Mouse (Mus musculus): ENCODE measurements at regions not wholly inside any gene's neighbourhood (a gene's known extent, or its start where the extent isn't known, plus 50 kb on each side); places are given as distances from the start of the nearest gene placed in this dataset.

- ATAC-seq: no peak
- no peak overlapping the region for H3K4me2 ChIP-seq (replicated peaks)
- no peak overlapping the region for H3K9ac ChIP-seq
- no peaks in the 10 kb centered on the region for H3K9me3 ChIP-seq
- no peaks in the 10 kb centered on the region for H3K27me3 ChIP-seq (replicated peaks)
- no peaks in the 10 kb centered on the region for H3K4me1 ChIP-seq (replicated peaks)
- 79% methylated on average over 10 of the region's 10 CpGs for WGBS
- H3K4me3 ChIP-seq (replicated peaks): no peak overlapping the region
- H3K36me3 ChIP-seq: no peaks in the 10 kb centered on the region
- H3K27ac ChIP-seq: no peak overlapping the region
These were observed 204.3 kb upstream of the Msx2 start for GRCm38 (mm10) chr13:53677187-53677586.

GRCm38 (mm10) chr13:53670361-53670760, 197.5 kb upstream of the Msx2 start:
- H3K36me3 ChIP-seq: no peaks in the 10 kb centered on the region
- no peak for ATAC-seq
- H3K4me2 ChIP-seq (replicated peaks): no peak overlapping the region
- H3K27me3 ChIP-seq (replicated peaks): no peaks in the 10 kb centered on the region
- H3K27ac ChIP-seq: no peak overlapping the region
- H3K9ac ChIP-seq: no peak overlapping the region
- no peaks in the 10 kb centered on the region for H3K9me3 ChIP-seq
- no peaks in the 10 kb centered on the region for H3K4me1 ChIP-seq (replicated peaks)
- 48% methylated on average over 19 of the region's 19 CpGs for WGBS
- H3K4me3 ChIP-seq (replicated peaks): no peak overlapping the region

DNA sequence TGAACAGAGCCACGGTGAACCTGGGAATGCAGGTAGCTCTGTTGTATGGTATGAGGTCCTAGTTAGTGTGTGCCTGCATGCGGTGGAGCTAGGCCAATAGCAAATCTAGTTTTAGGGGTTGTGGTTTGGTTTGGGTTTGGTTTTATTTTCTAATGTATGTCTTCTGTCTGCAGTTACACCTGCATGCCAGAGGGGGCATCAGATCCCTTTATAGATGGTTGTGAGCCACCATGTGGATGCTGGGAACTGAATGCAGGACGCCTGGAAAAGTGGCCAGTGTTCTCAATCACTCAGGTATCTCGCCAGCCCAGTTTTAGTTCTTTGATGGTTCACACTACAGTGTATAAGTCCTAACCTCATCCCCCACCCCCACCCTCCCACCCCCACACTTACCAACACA, 194.6 kb upstream of the Msx2 start:
- 89% methylated on average over 4 of the region's 4 CpGs for WGBS
- H3K27ac ChIP-seq: no peak overlapping the region
- no peaks in the 10 kb centered on the region for H3K9me3 ChIP-seq
- no peaks in the 10 kb centered on the region for H3K27me3 ChIP-seq (replicated peaks)
- no peak for ATAC-seq
- no peak overlapping the region for H3K4me2 ChIP-seq (replicated peaks)
- no peak overlapping the region for H3K4me3 ChIP-seq (replicated peaks)
- H3K9ac ChIP-seq: no peak overlapping the region
- H3K36me3 ChIP-seq: no peaks in the 10 kb centered on the region
- no peaks in the 10 kb centered on the region for H3K4me1 ChIP-seq (replicated peaks)

DNA sequence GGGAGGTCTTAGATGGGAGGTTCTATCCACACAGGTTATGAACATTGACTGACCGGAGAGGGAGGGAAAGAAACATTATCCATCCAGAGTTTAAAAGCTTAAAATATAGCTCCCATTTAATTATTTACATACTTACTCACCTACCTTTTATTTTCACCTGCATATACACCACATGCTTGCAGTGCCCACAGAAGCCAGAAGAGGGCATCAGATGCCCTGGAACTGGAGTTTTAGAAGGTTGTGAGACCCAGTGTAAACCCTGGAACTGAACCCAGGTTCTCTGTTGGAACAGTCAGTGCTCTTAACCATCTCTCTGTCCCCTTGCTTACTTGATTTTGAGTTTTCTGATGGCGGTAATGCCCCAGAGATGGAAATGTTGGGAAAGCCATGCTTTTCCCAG, 192.7 kb upstream of the Msx2 start:
- no peak overlapping the region for H3K4me2 ChIP-seq (replicated peaks)
- H3K9ac ChIP-seq: no peak overlapping the region
- no peaks in the 10 kb centered on the region for H3K9me3 ChIP-seq
- H3K27ac ChIP-seq: no peak overlapping the region
- no peaks in the 10 kb centered on the region for H3K36me3 ChIP-seq
- H3K4me1 ChIP-seq (replicated peaks): no peaks in the 10 kb centered on the region
- 95% methylated on average over 2 of the region's 2 CpGs for WGBS
- no peak overlapping the region for H3K4me3 ChIP-seq (replicated peaks)
- no peaks in the 10 kb centered on the region for H3K27me3 ChIP-seq (replicated peaks)
- no peak for ATAC-seq

GRCm38 (mm10) chr13:53664631-53665230, 191.9 kb upstream of the Msx2 start:
- no peaks in the 10 kb centered on the region for H3K27me3 ChIP-seq (replicated peaks)
- 90% methylated on average over 7 of the region's 7 CpGs for WGBS
- no peak overlapping the region for H3K4me3 ChIP-seq (replicated peaks)
- no peak overlapping the region for H3K9ac ChIP-seq
- no peaks in the 10 kb centered on the region for H3K9me3 ChIP-seq
- H3K27ac ChIP-seq: no peak overlapping the region
- H3K4me1 ChIP-seq (replicated peaks): no peaks in the 10 kb centered on the region
- no peaks in the 10 kb centered on the region for H3K36me3 ChIP-seq
- no peak for ATAC-seq
- H3K4me2 ChIP-seq (replicated peaks): no peak overlapping the region

- Histone ChIP-seq H3K4me2 (replicated peaks) (no peak overlapping the region), H3K9ac (no peak overlapping the region), H3K27me3 (replicated peaks) (no peaks in the 10 kb centered on the region), H3K36me3 (no peaks in the 10 kb centered on the region), H3K9me3 (no peaks in the 10 kb centered on the region), H3K27ac (no peak overlapping the region), H3K4me1 (replicated peaks) (no peaks in the 10 kb centered on the region), H3K4me3 (replicated peaks) (no peak overlapping the region)
- ATAC-seq: no peak
- whole genome bisulfite sequencing: 27% methylated on average over 4 of the region's 4 CpGs
These were observed 180.0 kb upstream of the Msx2 start for GRCm38 (mm10) chr13:53652826-53653225.

DNA sequence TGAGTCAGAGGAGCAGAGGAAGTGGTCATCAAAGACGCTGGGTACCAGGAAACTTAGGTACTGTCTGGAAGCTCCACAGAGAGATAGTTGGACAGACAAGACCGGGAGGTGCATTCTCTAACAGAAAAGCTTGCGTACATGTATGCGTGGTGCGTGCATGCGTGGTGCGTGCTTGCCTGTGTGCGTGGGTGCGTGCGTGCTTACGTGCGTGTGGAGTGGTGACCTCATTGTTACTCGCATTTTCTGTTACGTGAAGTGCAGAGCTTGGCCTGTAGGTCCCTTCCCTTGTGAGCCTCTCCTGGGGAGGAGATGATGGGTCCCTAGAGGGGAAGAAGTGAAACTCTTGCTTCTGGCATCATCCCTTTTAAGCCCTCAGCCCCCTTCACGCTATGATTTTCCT, 175.5 kb upstream of the Msx2 start:
- no peaks in the 10 kb centered on the region for H3K4me1 ChIP-seq (replicated peaks)
- no peak overlapping the region for H3K9ac ChIP-seq
- H3K9me3 ChIP-seq: no peaks in the 10 kb centered on the region
- no peaks in the 10 kb centered on the region for H3K27me3 ChIP-seq (replicated peaks)
- H3K4me3 ChIP-seq (replicated peaks): no peak overlapping the region
- no peaks in the 10 kb centered on the region for H3K36me3 ChIP-seq
- no peak overlapping the region for H3K27ac ChIP-seq
- no peak for ATAC-seq
- H3K4me2 ChIP-seq (replicated peaks): no peak overlapping the region
- 93% methylated on average over 15 of the region's 15 CpGs for WGBS

DNA sequence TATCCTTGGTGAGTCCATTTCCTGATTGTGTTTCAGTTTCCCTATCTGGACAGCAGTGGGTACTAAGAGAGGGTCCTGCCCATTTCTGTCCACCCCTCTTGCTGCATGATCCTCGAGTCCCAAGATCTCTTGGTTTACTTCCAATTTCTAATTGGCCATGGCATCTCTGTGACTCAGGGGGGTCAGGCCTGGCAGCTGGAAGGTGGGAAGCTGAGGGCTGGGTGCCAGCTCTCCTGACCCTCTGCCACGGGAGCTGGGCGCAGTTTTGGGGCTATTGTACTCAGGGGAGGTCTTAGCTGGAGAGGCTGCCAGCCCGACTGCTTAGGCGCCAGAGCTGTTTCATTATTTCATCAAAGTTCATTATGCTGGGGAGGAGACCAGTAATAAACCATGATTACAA, 169.7 kb upstream of the Msx2 start:
- Histone ChIP-seq H3K27me3 (replicated peaks) (no peaks in the 10 kb centered on the region), H3K4me3 (replicated peaks) (no peak overlapping the region), H3K27ac (no peak overlapping the region), H3K4me1 (replicated peaks) (no peaks in the 10 kb centered on the region), H3K9me3 (no peaks in the 10 kb centered on the region), H3K36me3 (no peaks in the 10 kb centered on the region), H3K4me2 (replicated peaks) (no peak overlapping the region), H3K9ac (no peak overlapping the region)
- 79% methylated on average over 5 of the region's 5 CpGs for WGBS
- ATAC-seq: no peak

- no peak overlapping the region for H3K4me2 ChIP-seq (replicated peaks)
- no peaks in the 10 kb centered on the region for H3K27me3 ChIP-seq (replicated peaks)
- no peak overlapping the region for H3K4me3 ChIP-seq (replicated peaks)
- no peaks in the 10 kb centered on the region for H3K4me1 ChIP-seq (replicated peaks)
- 80% methylated on average over 5 of the region's 5 CpGs for WGBS
- H3K27ac ChIP-seq: no peak overlapping the region
- H3K9me3 ChIP-seq: no peaks in the 10 kb centered on the region
- ATAC-seq: no peak
- no peaks in the 10 kb centered on the region for H3K36me3 ChIP-seq
- no peak overlapping the region for H3K9ac ChIP-seq
These were observed 166.7 kb upstream of the Msx2 start for GRCm38 (mm10) chr13:53639584-53639983.

- Histone ChIP-seq H3K4me1 (replicated peaks) (no peaks in the 10 kb centered on the region), H3K9me3 (no peaks in the 10 kb centered on the region), H3K36me3 (no peaks in the 10 kb centered on the region), H3K9ac (no peak overlapping the region), H3K27me3 (replicated peaks) (no peaks in the 10 kb centered on the region), H3K27ac (no peak overlapping the region), H3K4me2 (replicated peaks) (no peak overlapping the region), H3K4me3 (replicated peaks) (no peak overlapping the region)
- WGBS: 68% methylated on average over 10 of the region's 10 CpGs
- ATAC-seq: no peak
These were observed 166.2 kb upstream of the Msx2 start for GRCm38 (mm10) chr13:53639115-53639514.

DNA sequence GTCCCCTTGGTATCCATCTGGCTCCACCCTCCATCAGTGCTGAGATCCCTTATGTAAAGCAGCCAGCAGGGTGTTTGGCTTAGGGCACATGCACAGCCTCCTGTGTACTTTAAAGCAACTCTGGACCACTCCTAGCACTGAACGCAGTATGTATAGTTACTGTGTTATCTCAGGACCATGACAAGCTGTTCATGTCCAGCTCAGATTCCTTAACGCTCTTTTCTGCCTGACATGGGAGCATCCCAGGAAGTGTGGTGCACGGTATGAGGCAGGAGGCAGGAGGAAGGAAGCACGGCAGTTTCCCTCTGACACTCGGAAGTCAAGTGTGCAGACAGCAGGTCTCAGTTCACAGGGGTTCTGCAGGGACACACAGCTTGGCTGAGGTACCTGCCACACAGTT, 163.1 kb upstream of the Msx2 start:
- H3K27ac ChIP-seq: no peak overlapping the region
- no peaks in the 10 kb centered on the region for H3K27me3 ChIP-seq (replicated peaks)
- H3K9ac ChIP-seq: no peak overlapping the region
- no peak overlapping the region for H3K4me3 ChIP-seq (replicated peaks)
- no peak overlapping the region for H3K4me2 ChIP-seq (replicated peaks)
- 49% methylated on average over 5 of the region's 5 CpGs for WGBS
- ATAC-seq: no peak
- H3K9me3 ChIP-seq: no peaks in the 10 kb centered on the region
- no peaks in the 10 kb centered on the region for H3K36me3 ChIP-seq
- no peaks in the 10 kb centered on the region for H3K4me1 ChIP-seq (replicated peaks)

DNA sequence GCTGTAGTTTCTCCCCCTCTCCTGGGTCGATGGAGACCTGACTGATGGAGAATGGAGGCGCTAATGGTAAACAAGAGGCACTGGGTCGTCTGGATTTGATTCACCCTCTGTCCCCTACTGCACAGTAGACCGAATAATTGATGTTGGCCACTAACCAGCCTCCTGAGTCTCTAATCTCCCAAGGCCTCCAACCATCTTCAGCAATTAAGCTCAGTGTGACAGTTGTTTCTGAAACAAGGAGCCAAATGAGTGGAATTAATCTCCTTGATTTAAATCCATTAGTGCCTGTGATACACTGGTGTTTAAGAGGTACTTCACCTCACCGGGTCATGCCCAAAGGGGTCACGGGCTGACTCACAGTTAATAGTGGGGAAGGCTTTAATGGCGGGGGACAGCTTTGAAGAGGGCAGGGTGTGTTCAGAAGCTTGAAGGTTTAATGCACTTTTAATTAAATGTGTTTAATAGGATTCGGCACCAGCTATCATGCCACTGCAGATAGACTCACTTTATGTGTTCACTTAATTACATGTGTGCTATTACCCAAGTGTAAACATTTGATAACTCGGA, 161.8 kb upstream of the Msx2 start:
- H3K27me3 ChIP-seq (replicated peaks): no peaks in the 10 kb centered on the region
- no peaks in the 10 kb centered on the region for H3K9me3 ChIP-seq
- no peak overlapping the region for H3K4me2 ChIP-seq (replicated peaks)
- no peak overlapping the region for H3K4me3 ChIP-seq (replicated peaks)
- WGBS: 59% methylated on average over 9 of the region's 9 CpGs
- no peaks in the 10 kb centered on the region for H3K36me3 ChIP-seq
- no peaks in the 10 kb centered on the region for H3K4me1 ChIP-seq (replicated peaks)
- no peak overlapping the region for H3K27ac ChIP-seq
- no peak overlapping the region for H3K9ac ChIP-seq
- no peak for ATAC-seq

DNA sequence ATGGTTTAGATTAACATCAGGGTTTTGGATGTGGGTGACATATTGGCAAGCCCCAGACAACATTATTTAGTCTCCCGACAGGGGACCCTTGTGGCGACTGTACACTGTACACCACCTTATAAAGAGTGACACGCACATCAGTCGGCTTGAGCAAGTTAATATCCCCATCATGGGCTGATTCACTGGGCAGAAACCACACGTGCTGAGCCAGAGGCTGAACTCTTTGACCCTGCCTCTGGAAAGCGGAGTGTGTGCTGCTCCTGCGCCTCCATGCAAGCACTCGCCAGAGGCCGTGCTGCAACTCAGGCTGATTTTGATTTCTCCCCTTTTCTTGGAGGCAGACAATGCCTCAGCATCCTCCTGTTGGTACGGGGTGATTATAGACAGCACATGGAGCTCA, 125.2 kb upstream of the Msx2 start:
- no peak for ATAC-seq
- 63% methylated on average over 10 of the region's 10 CpGs for WGBS
- H3K36me3 ChIP-seq: no peaks in the 10 kb centered on the region
- no peak overlapping the region for H3K4me3 ChIP-seq (replicated peaks)
- no peaks in the 10 kb centered on the region for H3K27me3 ChIP-seq (replicated peaks)
- H3K4me1 ChIP-seq (replicated peaks): no peaks in the 10 kb centered on the region
- no peak overlapping the region for H3K9ac ChIP-seq
- no peak overlapping the region for H3K4me2 ChIP-seq (replicated peaks)
- no peaks in the 10 kb centered on the region for H3K9me3 ChIP-seq
- no peak overlapping the region for H3K27ac ChIP-seq
